Mouse (Mus musculus) bone marrow, adult 2 months (tissue): ENCODE data around the gene Rela.

Experiments
- CTCF ChIP-seq: fragments of 200-500 bp; IDR thresholded peaks from 2 replicates; pipeline ENCODE4 v1.5.1; 2011; ENCODE audit warnings: low read length, control low read depth; ENCODE audit not compliant: control insufficient read depth, insufficient read depth
- POLR2A ChIP-seq: fragments of 200-500 bp; IDR thresholded peaks from 2 replicates; pipeline ENCODE4 v1.6.1; 2011; ENCODE audit warnings: low read depth, mild to moderate bottlenecking, control low read depth, low read length, borderline replicate concordance; ENCODE audit not compliant: control insufficient read depth

DNA sequence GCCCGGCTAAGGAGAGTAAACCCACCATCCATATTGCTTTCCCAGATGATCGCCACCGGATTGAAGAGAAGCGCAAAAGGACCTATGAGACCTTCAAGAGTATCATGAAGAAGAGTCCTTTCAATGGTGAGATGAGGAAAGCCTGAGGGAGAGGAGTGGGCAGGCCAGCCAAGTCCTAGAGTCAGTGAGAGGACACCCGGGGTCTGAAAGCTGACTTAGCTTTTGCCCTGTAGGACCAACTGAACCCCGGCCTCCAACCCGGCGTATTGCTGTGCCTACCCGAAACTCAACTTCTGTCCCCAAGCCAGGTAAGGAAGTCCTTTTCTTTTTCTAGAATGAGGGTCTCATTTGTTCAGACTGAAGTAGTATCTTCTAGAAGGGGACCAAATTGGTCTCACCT lies 8.0 kb downstream of the Rela start:
- TF ChIP-seq CTCF = no peak
- TF ChIP-seq POLR2A = no peak
